ENCODE assay signal across 21 mouse cellular contexts in the genomic region with DNA sequence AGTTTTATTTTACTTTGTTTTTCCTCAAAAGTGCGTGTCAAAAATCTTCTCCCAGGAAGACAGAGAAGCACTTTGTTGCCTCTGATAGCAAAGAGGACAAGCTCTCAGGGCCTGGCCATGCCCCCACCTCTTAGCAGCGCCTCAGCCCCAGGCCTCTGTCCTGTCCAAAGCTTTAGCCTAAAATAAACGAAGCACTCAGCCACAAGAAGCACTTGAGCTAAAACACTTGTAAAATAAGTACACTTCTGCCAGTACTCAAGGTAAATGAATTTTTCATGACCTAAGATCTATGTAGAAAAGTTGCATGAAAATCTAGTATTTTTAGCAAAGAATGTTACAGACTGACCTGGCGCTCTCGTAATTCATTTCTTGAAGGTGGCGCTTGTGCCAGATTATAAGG.
"Had no signal": no experiment of that assay in that cellular context is flagged by ENCODE, and none has a peak within 500 bp of the region (broad histone marks: within the 10 kb centered on the region; RNA-seq: fewer than 3 reads in every experiment).

No protein-coding gene starts in this region.

- H3K9me3 ChIP-seq: limb, embryonic 12.5 days; limb, embryonic 15.5 days; megakaryocyte, embryonic 14.5 days; midbrain, embryonic 10.5 days; midbrain, embryonic 13.5 days; neural tube, embryonic 13.5 days had no signal

- DNase-seq: kidney, adult 2 months; kidney, postnatal 25 days; left cerebral cortex, postnatal 4 days; liver, postnatal 0 days; retina, postnatal 1 day; right cerebral cortex, postnatal 25 days; spleen, adult 18-20 months; thymus, adult 18-20 months; thymus, postnatal 36 days had no signal

- H3K4me2 ChIP-seq: limb, embryonic 12.5 days; limb, embryonic 15.5 days; liver, embryonic 11.5 days; midbrain, embryonic 13.5 days; neural tube, embryonic 13.5 days had no signal

- H3K4me1 ChIP-seq: limb, embryonic 12.5 days; limb, embryonic 15.5 days; megakaryocyte, embryonic 14.5 days; midbrain, embryonic 10.5 days; midbrain, embryonic 13.5 days; neural tube, embryonic 13.5 days had no signal

- H3K27me3 ChIP-seq: limb, embryonic 12.5 days; limb, embryonic 15.5 days; megakaryocyte, embryonic 14.5 days; midbrain, embryonic 13.5 days; neural tube, embryonic 13.5 days had no signal

- H3K9ac ChIP-seq: limb, embryonic 12.5 days; limb, embryonic 15.5 days; liver, embryonic 14.5 days; liver, postnatal 0 days; midbrain, embryonic 13.5 days; neural tube, embryonic 13.5 days had no signal

- ATAC-seq: intestine, postnatal 0 days; liver, postnatal 0 days; midbrain, embryonic 13.5 days; midbrain, embryonic 16.5 days had no signal

- H3K4me3 ChIP-seq: limb, embryonic 12.5 days; limb, embryonic 15.5 days; megakaryocyte, embryonic 14.5 days; midbrain, embryonic 10.5 days; midbrain, embryonic 13.5 days; myocyte; neural tube, embryonic 13.5 days had no signal

- H3K36me3 ChIP-seq: limb, embryonic 12.5 days; limb, embryonic 15.5 days; midbrain, embryonic 10.5 days; midbrain, embryonic 13.5 days; neural tube, embryonic 13.5 days had no signal

- H3K27ac ChIP-seq: kidney, postnatal 0 days; limb, embryonic 12.5 days; limb, embryonic 15.5 days; liver, embryonic 14.5 days; midbrain, embryonic 10.5 days; midbrain, embryonic 13.5 days; neural tube, embryonic 13.5 days had no signal
